Comparison of ENCODE assay signal across 15 mouse cellular contexts in the genomic region with DNA sequence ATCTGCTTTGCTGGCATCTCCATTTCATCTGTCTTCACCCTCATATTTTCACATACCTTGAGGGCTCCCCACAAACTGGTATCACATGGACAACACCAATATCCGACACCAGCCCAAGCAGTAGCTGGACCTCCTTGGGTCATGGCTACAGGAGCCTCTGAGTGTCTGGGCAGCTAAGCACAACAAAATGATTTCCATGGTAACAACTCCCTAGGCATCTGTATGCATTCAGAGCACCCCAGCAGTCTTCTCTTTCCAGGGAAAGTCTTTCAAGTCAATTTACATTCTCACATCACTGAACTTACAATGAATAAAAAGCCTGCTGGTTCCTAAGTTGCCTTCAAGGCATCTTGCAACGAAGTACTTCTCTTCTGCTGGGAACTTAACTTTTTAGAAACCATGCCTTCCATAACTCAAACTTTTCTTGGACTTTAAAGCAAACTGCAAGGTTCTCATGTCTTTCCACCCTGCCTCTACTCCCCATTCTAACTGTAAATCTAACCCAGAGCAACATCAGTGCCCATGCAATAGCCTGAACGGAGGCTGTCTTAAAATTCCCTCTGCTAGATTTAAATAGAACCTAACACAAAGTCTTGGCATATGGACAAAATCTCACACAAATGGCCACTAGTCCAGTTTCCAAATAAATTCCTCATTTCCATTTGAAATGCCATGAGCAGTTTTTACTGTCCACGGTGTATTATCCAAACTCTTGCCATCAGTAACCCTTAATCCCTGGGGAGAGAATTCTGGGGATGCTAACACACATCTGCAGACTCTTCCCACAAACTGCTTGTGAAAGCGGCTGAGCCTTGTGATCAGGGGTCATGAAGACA.
DNase-seq lines count a peak whose midpoint lies in the region; ATAC-seq and TF ChIP-seq lines count a peak whose summit lies in the region.
"Had no signal": no experiment of that assay in that cellular context is flagged by ENCODE, and none has a peak within 500 bp of the region (broad histone marks: within the 10 kb centered on the region; RNA-seq: fewer than 3 reads in every experiment).

No protein-coding gene starts in this region.

- H3K4me1 ChIP-seq in forebrain, embryonic 14.5 days (ENCODE audit: control insufficient read depth, insufficient read depth, low read length), result peaks cover 10% of the 10 kb centered on the region
- H3K4me1 ChIP-seq in hindbrain, postnatal 0 days (ENCODE audit: insufficient read depth, low read length), result no peaks in the 10 kb centered on the region
- peaks cover 16% of the 10 kb centered on the region for H3K4me1 ChIP-seq in neural tube, embryonic 11.5 days (ENCODE audit: control insufficient read depth, insufficient read depth, low read length)
- H3K4me1 ChIP-seq: intestine, embryonic 15.5 days had no signal

- peak overlapping the region; percentile 60; the same call in 1 of the 2 replicates for H3K27ac ChIP-seq in forebrain, embryonic 14.5 days (ENCODE audit: low read depth, low read length)
- peak overlapping the region; percentile 76 for H3K27ac ChIP-seq in hindbrain, postnatal 0 days
- H3K27ac ChIP-seq in neural tube, embryonic 11.5 days (ENCODE audit: low read depth, low read length), result peak overlapping the region; percentile 39
- H3K27ac ChIP-seq: intestine, embryonic 15.5 days had no signal

- ATAC-seq in forebrain, embryonic 14.5 days, result peak; percentile 79
- ATAC-seq in hindbrain, postnatal 0 days, result peak; percentile 85
- ATAC-seq in neural tube, embryonic 11.5 days (ENCODE audit: insufficient read depth, low FRiP score, low TSS enrichment), result peak; percentile 69; the same call in 1 of the 2 replicates
- ATAC-seq in erythroblast, adult 5-6 weeks (replicated peaks; ENCODE audit: low FRiP score, poor library complexity, severe bottlenecking), result no peak
- ATAC-seq: intestine, embryonic 15.5 days; Patski had no signal

- no peak overlapping the region for H3K4me2 ChIP-seq in forebrain, embryonic 14.5 days (ENCODE audit: low read length)
- H3K4me2 ChIP-seq in hindbrain, postnatal 0 days (ENCODE audit: low read depth, low read length), result no peak overlapping the region
- no peak overlapping the region for H3K4me2 ChIP-seq in neural tube, embryonic 11.5 days (ENCODE audit: low read depth)
- H3K4me2 ChIP-seq: intestine, embryonic 15.5 days had no signal

- H3K36me3 ChIP-seq in forebrain, embryonic 14.5 days (ENCODE audit: control insufficient read depth, insufficient read depth, low read length), result no peaks in the 10 kb centered on the region
- peaks cover 15% of the 10 kb centered on the region; the same call in 1 of the 2 replicates for H3K36me3 ChIP-seq in hindbrain, postnatal 0 days (ENCODE audit: insufficient read depth, low read length)
- no peaks in the 10 kb centered on the region for H3K36me3 ChIP-seq in neural tube, embryonic 11.5 days (ENCODE audit: control insufficient read depth, insufficient read depth, low read length)
- H3K36me3 ChIP-seq: intestine, embryonic 15.5 days had no signal

- WGBS in forebrain, embryonic 14.5 days, result 21% methylated on average over 5 of the region's 5 CpGs
- WGBS in hindbrain, postnatal 0 days, result 16% methylated on average over 5 of the region's 5 CpGs
- WGBS in neural tube, embryonic 11.5 days, result 35% methylated on average over 5 of the region's 5 CpGs

- H3K9me3 ChIP-seq in forebrain, embryonic 14.5 days (replicated peaks; ENCODE audit: control insufficient read depth, low read length), result no peaks in the 10 kb centered on the region
- no peaks in the 10 kb centered on the region for H3K9me3 ChIP-seq in hindbrain, postnatal 0 days (ENCODE audit: low read length)
- no peaks in the 10 kb centered on the region for H3K9me3 ChIP-seq in neural tube, embryonic 11.5 days (ENCODE audit: control insufficient read depth, low read length)
- H3K9me3 ChIP-seq: intestine, embryonic 15.5 days had no signal

- no peak overlapping the region for H3K9ac ChIP-seq in forebrain, embryonic 14.5 days (ENCODE audit: low read length)
- no peak overlapping the region for H3K9ac ChIP-seq in hindbrain, postnatal 0 days (replicated peaks; ENCODE audit: low read length)
- no peak overlapping the region for H3K9ac ChIP-seq in neural tube, embryonic 11.5 days (ENCODE audit: low read length)
- H3K9ac ChIP-seq: intestine, embryonic 15.5 days had no signal

- no peaks in the 10 kb centered on the region for H3K27me3 ChIP-seq in forebrain, embryonic 14.5 days (replicated peaks; ENCODE audit: control insufficient read depth, insufficient read depth, low read length)
- H3K27me3 ChIP-seq in hindbrain, postnatal 0 days (ENCODE audit: insufficient read depth, low read length), result no peaks in the 10 kb centered on the region
- no peaks in the 10 kb centered on the region for H3K27me3 ChIP-seq in neural tube, embryonic 11.5 days (ENCODE audit: control insufficient read depth, insufficient read depth, low read length)
- H3K27me3 ChIP-seq: CH12.LX; intestine, embryonic 15.5 days had no signal

- no peak overlapping the region for H3K4me3 ChIP-seq in forebrain, embryonic 14.5 days (ENCODE audit: low read depth, low read length)
- H3K4me3 ChIP-seq in hindbrain, postnatal 0 days (ENCODE audit: low read length), result no peak overlapping the region
- no peak overlapping the region for H3K4me3 ChIP-seq in neural tube, embryonic 11.5 days (ENCODE audit: low read depth, low read length)
- H3K4me3 ChIP-seq: erythroblast, embryonic 14.5 days; intestine, embryonic 15.5 days had no signal

- no peak for TF ChIP-seq CTCF in hindbrain, postnatal 0 days (IDR thresholded peaks at IDR 0.05; ENCODE audit: low read depth)

- peak; percentile 58 for DNase-seq in embryo, embryonic 10.5 days (ENCODE audit: low spot score)
- DNase-seq in forebrain, embryonic 14.5 days (ENCODE audit: low spot score), result peak; percentile 52
- DNase-seq in hindbrain, postnatal 0 days (ENCODE audit: low spot score), result peak; percentile 66
- no peak for DNase-seq in neural tube, embryonic 11.5 days (ENCODE audit: low spot score)
- no peak for DNase-seq in kidney, postnatal 10 days
- no peak for DNase-seq in Muller cell, postnatal 12 days (ENCODE audit: inconsistent ontology term)
- DNase-seq in ovary, postnatal 36 days (ENCODE audit: low spot score), result no peak
- DNase-seq: cerebellum, postnatal 36 days; gastrocnemius, postnatal 10 days; retina, postnatal 1 day had no signal

Comparison
In these comparisons a context has a peak if more than half of its experiments do, and no peak if none do; other contexts are left out.
1. DNase-seq: peak in embryo, embryonic 10.5 days (single experiment), forebrain, embryonic 14.5 days (single experiment) and hindbrain, postnatal 0 days (single experiment); none in neural tube, embryonic 11.5 days (single experiment), kidney, postnatal 10 days (single experiment), Muller cell, postnatal 12 days (single experiment) and ovary, postnatal 36 days (single experiment).
2. Peak in every context shown above with its lines, with median percentiles within 50 percentile points of each other: H3K27ac ChIP-seq.